In the genomic region with DNA sequence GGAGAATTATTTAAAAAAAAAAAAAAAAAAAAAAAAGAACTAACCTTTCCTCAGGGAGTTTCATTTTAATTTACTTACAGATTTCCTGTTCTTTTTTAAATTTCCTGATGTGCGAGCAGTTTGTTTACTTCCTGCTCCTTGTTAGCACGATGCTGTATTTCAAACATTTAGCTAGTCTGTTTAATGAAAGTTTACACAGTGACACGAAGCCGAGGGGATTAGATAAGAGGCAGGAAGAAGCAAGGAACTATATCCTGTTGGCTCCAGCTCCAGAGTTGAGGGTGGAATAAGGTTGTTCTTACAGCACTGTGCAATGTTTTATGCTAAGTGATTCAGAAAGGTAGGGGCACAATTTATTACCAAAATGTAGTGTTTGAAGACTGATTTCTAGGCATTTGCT, we compare ENCODE assay signal across 8 mouse cellular contexts. TPM values are rescaled to one million over a fixed set of nuclear protein-coding genes. Genes with fewer than 3 reads are reported as not detected.
DNase-seq lines count a peak whose midpoint lies in the region; ATAC-seq and TF ChIP-seq lines count a peak whose summit lies in the region.

No protein-coding gene starts in this region.

- 11% methylated on average over 4 of the region's 4 CpGs for WGBS in limb, embryonic 10.5 days
- WGBS in midbrain, postnatal 0 days: 9% methylated on average over 4 of the region's 4 CpGs

- TF ChIP-seq CTCF in embryonic fibroblast, embryonic 13.5 days (IDR thresholded peaks at IDR 0.05; ENCODE audit: borderline replicate concordance, insufficient read depth, low read length): no peak
- no peak for TF ChIP-seq CTCF in midbrain, postnatal 0 days (IDR thresholded peaks at IDR 0.05)

- peaks cover 28% of the 10 kb centered on the region for H3K36me3 ChIP-seq in limb, embryonic 10.5 days
- peaks cover 10% of the 10 kb centered on the region; the same call in 1 of the 2 replicates for H3K36me3 ChIP-seq in midbrain, postnatal 0 days (ENCODE audit: insufficient read depth, low read length)

- TF ChIP-seq POLR2A in embryonic fibroblast, embryonic 13.5 days (IDR thresholded peaks at IDR 0.05; ENCODE audit: low read depth, low read length): no peak

- H3K27ac ChIP-seq in embryonic fibroblast, embryonic 13.5 days (ENCODE audit: insufficient read depth, low read length): no peak overlapping the region
- H3K27ac ChIP-seq in limb, embryonic 10.5 days: peak overlapping the region; percentile 92; the same call in 1 of the 2 replicates
- H3K27ac ChIP-seq in midbrain, postnatal 0 days (ENCODE audit: low read depth, low read length): no peak overlapping the region

- no peak for ATAC-seq in midbrain, postnatal 0 days (ENCODE audit: low FRiP score)
- ATAC-seq in megakaryocyte progenitor cell, adult 5-6 weeks (replicated peaks; ENCODE audit: poor library complexity): no peak

- no peaks in the 10 kb centered on the region for H3K9me3 ChIP-seq in limb, embryonic 10.5 days (replicated peaks)
- H3K9me3 ChIP-seq in midbrain, postnatal 0 days (ENCODE audit: low read length): no peaks in the 10 kb centered on the region

- peak overlapping the region; percentile 59 for H3K4me2 ChIP-seq in midbrain, postnatal 0 days (ENCODE audit: low read depth, low read length, poor library complexity, severe bottlenecking)

- peak; percentile 20 for DNase-seq in retina, embryonic 14.5 days (ENCODE audit: low spot score)
- DNase-seq in retina, postnatal 1 day: no peak
- no peak for DNase-seq in limb, embryonic 10.5 days (ENCODE audit: low spot score)
- peak; percentile 14 for DNase-seq in midbrain, postnatal 0 days (ENCODE audit: low spot score)
- no peak for DNase-seq in frontal cortex, postnatal 14 days (ENCODE audit: low spot score in 2 of 2)
- no peak for DNase-seq in right cerebral cortex, postnatal 14 days

- no peaks in the 10 kb centered on the region for H3K27me3 ChIP-seq in limb, embryonic 10.5 days (ENCODE audit: low read depth, poor library complexity, severe bottlenecking)
- no peaks in the 10 kb centered on the region for H3K27me3 ChIP-seq in midbrain, postnatal 0 days (ENCODE audit: insufficient read depth, low read length)

- H3K4me3 ChIP-seq in embryonic fibroblast, embryonic 13.5 days (ENCODE audit: insufficient read depth, low read length): peak overlapping the region; percentile 90
- H3K4me3 ChIP-seq in limb, embryonic 10.5 days: peak overlapping the region; percentile 81
- peak overlapping the region; percentile 94 for H3K4me3 ChIP-seq in midbrain, postnatal 0 days (ENCODE audit: low read depth, low read length)

- no peaks in the 10 kb centered on the region for H3K4me1 ChIP-seq in embryonic fibroblast, embryonic 13.5 days (ENCODE audit: control insufficient read depth, insufficient read depth, low read length)
- H3K4me1 ChIP-seq in limb, embryonic 10.5 days: peaks cover 7% of the 10 kb centered on the region; the same call in 1 of the 2 replicates
- H3K4me1 ChIP-seq in midbrain, postnatal 0 days (ENCODE audit: insufficient read depth, low read length): peaks cover 3% of the 10 kb centered on the region; the same call in 1 of the 2 replicates

- no peak overlapping the region for H3K9ac ChIP-seq in midbrain, postnatal 0 days (replicated peaks; ENCODE audit: low read length, poor library complexity, severe bottlenecking)

RNA-seq across cellular contexts. Expression of gene Gcc2, which starts 0.7 kb away (rescaled TPM):
- 24.7 and 32.4 TPM in 2 replicates for polyA plus RNA-seq in embryonic fibroblast, embryonic 13.5 days (2011; ENCODE audit: insufficient read length, low read depth, missing spikeins)
- polyA plus RNA-seq in limb, embryonic 10.5 days (2016; fragmentation: Nextera tagmentation; extraction: Ambion mirVana): 45.4 and 61.4 TPM in 2 replicates
- total RNA-seq in midbrain, postnatal 0 days (2014; rRNA removed): 41.1 and 41.3 TPM in 2 replicates
- 89.9 and 121 TPM in 2 replicates for polyA plus RNA-seq in midbrain, postnatal 0 days (2015; fragmentation: Nextera tagmentation; extraction: Ambion mirVana)
- 41.4 and 45.6 TPM in 2 replicates for total RNA-seq in megakaryocyte progenitor cell, adult 5-6 weeks (2015)
- total RNA-seq in megakaryocyte progenitor cell, adult 5-6 weeks (2017): 39.4 and 47.6 TPM in 2 replicates

RNA-seq across cellular contexts. Expression of gene Gm4981, which starts 19.5 kb away (rescaled TPM):
- polyA plus RNA-seq in embryonic fibroblast, embryonic 13.5 days (2011; ENCODE audit: insufficient read length, low read depth, missing spikeins): not detected in 2 replicates
- not detected in 2 replicates for polyA plus RNA-seq in limb, embryonic 10.5 days (2016; fragmentation: Nextera tagmentation; extraction: Ambion mirVana)
- 0.22 TPM in 1 of 2 replicates, not detected in the other for total RNA-seq in midbrain, postnatal 0 days (2014; rRNA removed)
- polyA plus RNA-seq in midbrain, postnatal 0 days (2015; fragmentation: Nextera tagmentation; extraction: Ambion mirVana): not detected in 2 replicates
- total RNA-seq in megakaryocyte progenitor cell, adult 5-6 weeks (2015): not detected in 2 replicates
- not detected in 2 replicates for total RNA-seq in megakaryocyte progenitor cell, adult 5-6 weeks (2017)

RNA-seq across cellular contexts. Expression of gene Duxf3, which starts 23.5 kb away (rescaled TPM):
- polyA plus RNA-seq in embryonic fibroblast, embryonic 13.5 days (2011; ENCODE audit: insufficient read length, low read depth, missing spikeins): not detected in 2 replicates
- not detected in 2 replicates for polyA plus RNA-seq in limb, embryonic 10.5 days (2016; fragmentation: Nextera tagmentation; extraction: Ambion mirVana)
- not detected in 2 replicates for total RNA-seq in midbrain, postnatal 0 days (2014; rRNA removed)
- polyA plus RNA-seq in midbrain, postnatal 0 days (2015; fragmentation: Nextera tagmentation; extraction: Ambion mirVana): not detected in 2 replicates
- not detected in 2 replicates for total RNA-seq in megakaryocyte progenitor cell, adult 5-6 weeks (2015)
- not detected in 2 replicates for total RNA-seq in megakaryocyte progenitor cell, adult 5-6 weeks (2017)

RNA-seq across cellular contexts. Expression of gene AW822073, which starts 31.2 kb away (rescaled TPM):
- polyA plus RNA-seq in embryonic fibroblast, embryonic 13.5 days (2011; ENCODE audit: insufficient read length, low read depth, missing spikeins): not detected in 2 replicates
- not detected in 2 replicates for polyA plus RNA-seq in limb, embryonic 10.5 days (2016; fragmentation: Nextera tagmentation; extraction: Ambion mirVana)
- not detected in 2 replicates for total RNA-seq in midbrain, postnatal 0 days (2014; rRNA removed)
- polyA plus RNA-seq in midbrain, postnatal 0 days (2015; fragmentation: Nextera tagmentation; extraction: Ambion mirVana): not detected in 2 replicates
- not detected in 2 replicates for total RNA-seq in megakaryocyte progenitor cell, adult 5-6 weeks (2015)
- not detected in 2 replicates for total RNA-seq in megakaryocyte progenitor cell, adult 5-6 weeks (2017)

Comparison
In these comparisons a context has a peak if more than half of its experiments do, and no peak if none do; other contexts are left out.
1. DNase-seq: peak in retina, embryonic 14.5 days (single experiment) and midbrain, postnatal 0 days (single experiment); none in retina, postnatal 1 day (single experiment), limb, embryonic 10.5 days (single experiment), frontal cortex, postnatal 14 days (0 of 2) and right cerebral cortex, postnatal 14 days (single experiment).
2. Peak in every context shown above with its lines, with median percentiles within 50 percentile points of each other: H3K4me3 ChIP-seq.